Mouse (Mus musculus) embryonic facial prominence, embryonic 13.5 days (tissue): ENCODE measurements at regions not wholly inside any gene's neighbourhood (a gene's known extent, or its start where the extent isn't known, plus 50 kb on each side); places are given as distances from the start of the nearest gene placed in this dataset.

Experiments used
- ATAC-seq: fragments of 200-750 bp; cut with Nextera tagmentation; 2 replicates; pipeline ENCODE4 v1.8.0; 2017; ENCODE audit warnings: low read depth; ENCODE audit not compliant: insufficient number of reproducible peaks, insufficient read depth, low FRiP score, low TSS enrichment
- H3K27ac ChIP-seq: fragments of 300-500 bp; sonication (generic); 2 replicates; pipeline ENCODE4 v1.5.1; 2015; ENCODE audit warnings: moderate library complexity, mild to moderate bottlenecking, inconsistent platforms
- H3K27me3 ChIP-seq: fragments of 300-500 bp; sonication (generic); 2 replicates; pipeline ENCODE4 v1.6.1; 2015; ENCODE audit warnings: mild to moderate bottlenecking, inconsistent platforms
- H3K36me3 ChIP-seq: fragments of 300-500 bp; sonication (generic); 2 replicates; pipeline ENCODE4 v1.6.1; 2015; ENCODE audit warnings: mild to moderate bottlenecking, inconsistent platforms
- H3K4me1 ChIP-seq: fragments of 300-500 bp; sonication (generic); 2 replicates; pipeline ENCODE4 v1.6.1; 2015; ENCODE audit warnings: inconsistent platforms
- H3K4me2 ChIP-seq: fragments of 300-500 bp; sonication (generic); 2 replicates; pipeline ENCODE4 v1.6.1; 2015; ENCODE audit warnings: moderate library complexity, mild to moderate bottlenecking, inconsistent platforms
- H3K4me3 ChIP-seq: fragments of 300-500 bp; sonication (generic); 2 replicates; pipeline ENCODE4 v1.5.1; 2015; ENCODE audit warnings: mild to moderate bottlenecking, inconsistent platforms
- H3K9ac ChIP-seq: fragments of 300-500 bp; sonication (generic); 2 replicates; pipeline ENCODE4 v1.6.1; 2015; ENCODE audit warnings: mild to moderate bottlenecking, inconsistent platforms
- H3K9me3 ChIP-seq: fragments of 300-500 bp; sonication (generic); 2 replicates; pipeline ENCODE4 v1.6.1; 2016; ENCODE audit warnings: inconsistent platforms
- WGBS: fragments of 180-500 bp; shearing (Covaris S2); methylation state at CpG from one replicate; pipeline ENCODE4 v1.1.7; 2015; ENCODE audit warnings: mixed read lengths; 5-methylcytosine and 5-hydroxymethylcytosine counted together

GRCm38 (mm10) chr12:32273474-32273873 is 65.0 kb upstream of the Pik3cg start:
- H3K9ac ChIP-seq, result no peak overlapping the region
- 95% methylated on average over 1 of the region's 1 CpGs for WGBS

GRCm38 (mm10) chr12:32279861-32280260 is 71.4 kb upstream of the Pik3cg start:
- ATAC-seq, result no peak
- Histone ChIP-seq H3K27ac (peak overlapping the region; percentile 28; the same call in 1 of the 2 replicates), H3K27me3 (no peaks in the 10 kb centered on the region), H3K4me1 (peaks cover 16% of the 10 kb centered on the region), H3K9me3 (no peaks in the 10 kb centered on the region), H3K9ac (no peak overlapping the region), H3K4me2 (no peak overlapping the region), H3K36me3 (no peaks in the 10 kb centered on the region), H3K4me3 (no peak overlapping the region)
- WGBS, result 80% methylated on average over 4 of the region's 4 CpGs

More at GRCm38 (mm10) chr12:32273474-32273873, 65.0 kb upstream of the Pik3cg start:
- Histone ChIP-seq H3K4me3 (no peak overlapping the region), H3K27ac (no peak overlapping the region), H3K4me1 (no peaks in the 10 kb centered on the region), H3K4me2 (no peak overlapping the region), H3K9me3 (no peaks in the 10 kb centered on the region), H3K27me3 (no peaks in the 10 kb centered on the region), H3K36me3 (no peaks in the 10 kb centered on the region)
- ATAC-seq, result no peak

DNA sequence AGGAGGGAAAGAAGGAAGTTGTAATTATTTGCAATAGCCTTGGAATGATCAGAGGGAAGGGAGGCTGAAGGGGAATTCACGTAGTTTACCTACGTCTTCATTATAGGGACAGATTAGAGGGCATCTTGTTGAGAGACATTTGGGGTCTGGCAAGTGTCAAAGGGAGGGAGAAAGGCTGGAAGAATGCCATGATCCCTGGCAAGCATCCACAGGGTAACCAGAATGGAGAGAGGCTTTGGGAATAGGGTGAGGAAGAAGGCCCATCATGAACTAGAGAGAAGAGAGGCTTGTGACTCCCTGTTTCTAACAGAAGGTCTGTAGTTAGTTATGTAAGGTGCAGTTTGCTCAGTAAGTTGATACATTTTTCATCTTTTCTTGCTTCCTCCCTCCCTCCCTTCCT is 71.8 kb upstream of the Pik3cg start:
- 72% methylated on average over 2 of the region's 2 CpGs for WGBS
- H3K27me3 ChIP-seq, result no peaks in the 10 kb centered on the region
- H3K36me3 ChIP-seq, result no peaks in the 10 kb centered on the region
- ATAC-seq, result no peak
- no peak overlapping the region for H3K4me2 ChIP-seq
- no peak overlapping the region for H3K4me3 ChIP-seq
- no peaks in the 10 kb centered on the region for H3K9me3 ChIP-seq
- no peak overlapping the region for H3K27ac ChIP-seq
- H3K4me1 ChIP-seq, result peaks cover 16% of the 10 kb centered on the region
- H3K9ac ChIP-seq, result no peak overlapping the region

GRCm38 (mm10) chr12:32282371-32283163 is 74.1 kb upstream of the Pik3cg start:
- Histone ChIP-seq H3K9me3 (no peaks in the 10 kb centered on the region), H3K4me1 (peaks cover 16% of the 10 kb centered on the region), H3K27ac (peak overlapping the region; percentile 87), H3K4me2 (peak overlapping the region; percentile 38), H3K9ac (no peak overlapping the region), H3K4me3 (no peak overlapping the region), H3K27me3 (no peaks in the 10 kb centered on the region), H3K36me3 (no peaks in the 10 kb centered on the region)
- no peak for ATAC-seq
- 28% methylated on average over 5 of the region's 5 CpGs for WGBS

- no peaks in the 10 kb centered on the region for H3K36me3 ChIP-seq
- H3K9ac ChIP-seq, result no peak overlapping the region
- no peak for ATAC-seq
- H3K9me3 ChIP-seq, result no peaks in the 10 kb centered on the region
- peaks cover 16% of the 10 kb centered on the region for H3K4me1 ChIP-seq
- no peaks in the 10 kb centered on the region for H3K27me3 ChIP-seq
- H3K4me3 ChIP-seq, result no peak overlapping the region
- no peak overlapping the region for H3K4me2 ChIP-seq
- WGBS, result 69% methylated on average over 2 of the region's 2 CpGs
- H3K27ac ChIP-seq, result no peak overlapping the region
Observed at GRCm38 (mm10) chr12:32285039-32285438, 76.6 kb upstream of the Pik3cg start.

GRCm38 (mm10) chr12:32286652-32287051 is 78.2 kb upstream of the Pik3cg start:
- H3K9ac ChIP-seq, result no peak overlapping the region
- no peaks in the 10 kb centered on the region for H3K9me3 ChIP-seq
- H3K4me2 ChIP-seq, result no peak overlapping the region
- H3K27ac ChIP-seq, result no peak overlapping the region
- 23% methylated on average over 5 of the region's 5 CpGs for WGBS
- H3K4me1 ChIP-seq, result peaks cover 16% of the 10 kb centered on the region
- H3K27me3 ChIP-seq, result no peaks in the 10 kb centered on the region
- H3K36me3 ChIP-seq, result no peaks in the 10 kb centered on the region
- ATAC-seq, result no peak
- H3K4me3 ChIP-seq, result no peak overlapping the region

DNA sequence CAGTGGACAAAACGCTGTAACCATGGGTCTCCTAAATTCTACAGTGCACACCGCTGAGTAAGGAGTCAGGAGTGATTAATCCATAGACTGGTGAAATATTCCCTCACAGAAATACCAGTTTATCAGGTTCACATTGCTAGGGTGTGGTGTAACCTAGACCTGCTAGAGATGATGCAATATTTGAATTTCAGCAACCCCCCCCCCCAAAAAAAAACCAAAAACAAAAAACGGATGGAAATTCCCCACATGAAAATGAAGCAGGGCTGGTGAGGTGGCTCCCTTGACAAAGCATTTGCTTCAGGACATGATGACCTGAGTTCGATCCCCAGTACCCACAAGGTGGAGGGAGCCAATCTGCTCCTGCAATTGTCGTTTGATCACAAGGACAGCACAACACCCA is 82.7 kb upstream of the Pik3cg start:
- WGBS, result 74% methylated on average over 5 of the region's 5 CpGs

DNA sequence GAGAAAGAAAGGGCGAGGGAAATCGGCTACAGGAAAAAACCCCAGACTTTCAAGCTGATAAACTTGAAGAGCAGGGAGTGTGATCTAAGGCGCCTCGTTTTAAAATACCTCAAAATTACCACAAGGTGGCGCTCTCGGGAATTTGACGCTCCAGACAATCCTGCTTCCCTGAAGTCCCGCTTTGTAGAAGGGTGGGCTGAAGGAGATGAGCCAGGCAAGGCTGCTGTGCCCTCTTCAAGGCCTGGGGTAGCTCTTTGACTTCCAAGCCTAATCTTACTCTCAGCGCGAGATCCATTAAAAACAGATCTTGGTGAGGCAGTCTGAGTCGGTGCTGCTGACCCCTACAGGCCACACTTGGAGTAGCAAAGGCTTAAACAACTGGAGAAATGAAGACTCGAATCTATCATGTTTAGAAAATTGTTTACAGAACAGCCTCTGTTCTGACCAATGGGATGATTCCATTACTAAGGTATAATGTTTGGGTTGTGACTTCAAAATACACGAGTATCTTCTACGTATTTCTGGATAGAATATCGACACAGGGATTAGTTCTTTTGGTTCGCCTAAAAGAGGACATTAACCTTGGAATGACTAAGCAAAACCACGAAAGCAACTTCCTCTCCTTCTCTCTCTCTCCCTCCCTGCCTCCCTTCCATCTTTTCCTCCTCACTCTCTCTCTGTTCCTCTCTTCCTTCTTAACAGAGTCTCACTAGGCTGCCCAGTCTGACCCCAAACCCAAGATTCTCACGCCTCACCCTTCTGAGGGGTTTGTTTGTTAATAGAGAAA is 83.7 kb upstream of the Pik3cg start:
- Histone ChIP-seq H3K36me3 (no peaks in the 10 kb centered on the region), H3K4me1 (no peaks in the 10 kb centered on the region), H3K27me3 (no peaks in the 10 kb centered on the region), H3K9me3 (no peaks in the 10 kb centered on the region), H3K4me3 (peak overlapping the region; percentile 38), H3K4me2 (peak overlapping the region; percentile 60), H3K27ac (peak overlapping the region; percentile 44; the same call in 1 of the 2 replicates), H3K9ac (peak overlapping the region; percentile 65)
- WGBS, result 22% methylated on average over 18 of the region's 18 CpGs
- ATAC-seq, result peak; percentile 56; the same call in 1 of the 2 replicates

More for the DNA sequence above, 82.7 kb upstream of the Pik3cg start:
- no peaks in the 10 kb centered on the region for H3K36me3 ChIP-seq
- no peaks in the 10 kb centered on the region for H3K9me3 ChIP-seq
- H3K4me1 ChIP-seq, result no peaks in the 10 kb centered on the region
- H3K27me3 ChIP-seq, result no peaks in the 10 kb centered on the region
- H3K27ac ChIP-seq, result no peak overlapping the region
- no peak overlapping the region for H3K9ac ChIP-seq
- no peak for ATAC-seq
- H3K4me2 ChIP-seq, result no peak overlapping the region
- H3K4me3 ChIP-seq, result no peak overlapping the region

GRCm38 (mm10) chr12:32292749-32293128 is 84.3 kb upstream of the Pik3cg start:
- H3K27me3 ChIP-seq, result no peaks in the 10 kb centered on the region
- WGBS, result 73% methylated on average over 5 of the region's 5 CpGs
- ATAC-seq, result no peak
- H3K4me2 ChIP-seq, result no peak overlapping the region
- H3K4me1 ChIP-seq, result no peaks in the 10 kb centered on the region
- no peak overlapping the region for H3K27ac ChIP-seq
- no peak overlapping the region for H3K4me3 ChIP-seq
- no peaks in the 10 kb centered on the region for H3K36me3 ChIP-seq
- H3K9me3 ChIP-seq, result no peaks in the 10 kb centered on the region
- no peak overlapping the region for H3K9ac ChIP-seq

GRCm38 (mm10) chr12:32297431-32297830 is 81.1 kb upstream of the Ccdc71l start:
- Histone ChIP-seq H3K4me1 (no peaks in the 10 kb centered on the region), H3K9ac (no peak overlapping the region), H3K9me3 (no peaks in the 10 kb centered on the region), H3K27me3 (no peaks in the 10 kb centered on the region), H3K4me2 (no peak overlapping the region), H3K36me3 (no peaks in the 10 kb centered on the region), H3K4me3 (no peak overlapping the region), H3K27ac (no peak overlapping the region)
- ATAC-seq, result no peak
- WGBS, result 96% methylated on average over 7 of the region's 7 CpGs

DNA sequence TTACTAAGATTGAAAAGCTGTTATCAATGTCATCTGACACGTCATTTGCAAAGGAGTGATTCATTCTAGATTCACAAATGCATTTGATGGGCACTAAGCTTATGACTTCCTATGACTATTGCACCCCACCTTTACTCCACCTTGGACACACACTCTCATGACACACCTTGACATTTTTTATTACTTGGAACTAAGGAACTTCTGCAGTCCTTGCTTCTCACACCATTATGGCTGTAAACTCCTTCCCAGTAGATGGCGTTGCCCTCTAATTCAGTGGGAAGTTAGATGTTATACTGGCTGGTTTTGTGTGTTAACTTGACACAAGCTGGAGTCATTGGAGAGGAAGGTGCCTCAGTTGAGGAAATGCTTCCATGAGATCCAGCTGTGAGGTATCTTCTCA is 78.8 kb upstream of the Ccdc71l start:
- no peak overlapping the region for H3K4me2 ChIP-seq
- no peaks in the 10 kb centered on the region for H3K4me1 ChIP-seq
- no peak overlapping the region for H3K27ac ChIP-seq
- no peak for ATAC-seq
- H3K9ac ChIP-seq, result no peak overlapping the region
- H3K9me3 ChIP-seq, result no peaks in the 10 kb centered on the region
- H3K36me3 ChIP-seq, result no peaks in the 10 kb centered on the region
- WGBS, result 82% methylated on average over 2 of the region's 2 CpGs
- no peak overlapping the region for H3K4me3 ChIP-seq
- no peaks in the 10 kb centered on the region for H3K27me3 ChIP-seq

DNA sequence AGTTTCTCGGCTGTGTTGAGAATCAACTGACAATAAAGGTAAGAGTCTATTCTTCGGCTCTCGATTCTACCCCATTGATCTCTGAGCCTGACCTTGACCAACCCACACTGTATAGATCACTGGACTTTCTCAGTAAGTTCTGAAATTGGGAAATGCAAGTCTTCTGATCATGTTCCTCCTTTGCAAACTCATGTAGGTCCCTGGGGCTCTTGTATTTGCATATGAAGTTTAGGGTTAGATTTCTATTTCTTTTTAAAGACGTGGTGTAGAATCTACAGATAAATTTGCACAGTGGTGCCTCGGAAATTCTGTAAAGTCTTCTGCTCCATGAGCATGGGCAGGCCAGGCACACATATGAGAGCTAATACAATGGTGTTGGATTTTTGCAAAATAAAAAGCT is 72.8 kb upstream of the Ccdc71l start:
- ATAC-seq, result no peak
- Histone ChIP-seq H3K27me3 (no peaks in the 10 kb centered on the region), H3K27ac (no peak overlapping the region), H3K9me3 (no peaks in the 10 kb centered on the region), H3K4me1 (no peaks in the 10 kb centered on the region), H3K36me3 (no peaks in the 10 kb centered on the region), H3K4me3 (no peak overlapping the region), H3K4me2 (no peak overlapping the region), H3K9ac (no peak overlapping the region)
- WGBS, result 86% methylated on average over 5 of the region's 5 CpGs
